Mouse (Mus musculus) brain, embryonic 14.5 days (tissue): Measurements from ENCODE around the gene Dock10.

ENCODE experiments used
- CTCF ChIP-seq: fragments of 200-500 bp; IDR thresholded peaks from 2 replicates; pipeline ENCODE4 v1.5.1; 2012; ENCODE audit warnings: inconsistent platforms, mild to moderate bottlenecking, moderate library complexity, borderline replicate concordance; ENCODE audit not compliant: insufficient read depth, insufficient read length; ENCODE audit errors: extremely low read depth
- POLR2A ChIP-seq: fragments of 200-500 bp; IDR thresholded peaks from 2 replicates; pipeline ENCODE4 v1.6.1; 2012; ENCODE audit warnings: mild to moderate bottlenecking, inconsistent platforms, borderline replicate concordance; ENCODE audit not compliant: poor library complexity, insufficient read depth, insufficient read length, severe bottlenecking; ENCODE audit errors: extremely low read depth

DNA sequence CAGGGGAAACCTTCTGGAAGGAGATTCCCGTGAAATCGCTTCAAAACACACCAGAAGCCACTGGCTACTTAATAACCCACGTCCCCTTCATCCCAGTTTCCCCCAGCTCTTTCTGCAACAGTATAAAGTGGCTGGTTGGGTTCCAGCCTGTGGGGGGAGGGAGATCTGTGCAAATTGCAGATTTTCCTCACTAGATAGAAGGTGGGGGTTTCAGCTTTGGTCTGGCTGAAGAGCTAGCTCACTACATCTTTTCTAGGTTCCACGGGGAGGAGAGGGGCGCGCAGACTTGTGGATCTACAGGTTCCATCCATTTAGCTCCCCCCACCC is 714 bp downstream of the Dock10 start:
- TF ChIP-seq POLR2A (no peak), CTCF (no peak)
